Mouse (Mus musculus): ENCODE results near the gene Abca3.
"Not testable (repeated sequence)": the region's sequence is repeated elsewhere in the genome, so short reads cannot be mapped to it uniquely, and the experiment has no call there.

Gene Abca3

DNA sequence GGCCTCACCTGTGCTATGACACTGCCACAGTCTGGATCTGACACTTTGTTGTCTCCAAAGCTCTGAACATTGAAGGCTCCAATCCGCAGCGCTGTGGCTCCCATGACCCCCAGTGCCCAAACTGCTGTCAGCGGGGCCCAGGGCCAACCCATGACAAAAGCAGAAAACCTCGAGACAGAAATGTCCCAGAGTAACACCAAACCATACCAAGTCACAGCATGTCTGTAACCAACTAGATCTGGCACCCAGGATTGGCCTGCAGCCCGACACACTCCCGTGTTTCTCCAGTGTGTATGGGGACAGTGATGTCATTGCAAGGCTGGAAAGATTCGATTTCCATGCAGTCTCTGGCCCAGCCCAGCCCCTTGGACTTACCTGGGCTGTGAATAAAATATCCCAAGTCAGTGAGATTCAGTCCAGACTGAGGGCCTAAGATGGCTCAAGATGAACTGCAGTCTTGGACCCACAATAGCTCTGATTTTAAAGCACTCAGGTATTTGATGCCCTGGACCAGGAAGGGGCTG, 90.9 kb downstream of the Abca3 start, which contains the start of gene Dnase1l2:
TSS of gene Dnase1l2 (minus strand) at position 474 of the 524 bp plus-strand sequence.
- no peak for DNase-seq

DNA sequence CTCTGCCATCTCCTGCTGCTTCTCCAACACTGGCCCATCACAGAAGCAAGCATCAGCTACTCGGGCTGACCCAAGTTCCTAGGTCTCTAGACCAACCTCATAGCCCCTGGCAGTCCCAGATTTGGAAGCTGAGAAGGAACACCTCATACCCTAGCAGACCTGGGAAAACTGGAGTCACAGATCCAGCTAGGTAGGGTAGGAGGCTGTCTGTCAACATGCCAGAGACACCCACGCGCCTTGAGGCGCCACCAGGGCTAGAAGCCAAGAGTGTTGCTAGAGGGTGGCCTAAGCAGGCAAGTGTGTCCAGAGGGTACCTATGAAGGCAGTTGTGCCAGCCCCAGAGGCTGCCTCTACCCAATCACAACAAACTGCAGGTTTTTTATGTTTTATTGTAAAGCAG, 91.7 kb downstream of the Abca3 start:
- DNase-seq, result no peak

DNA sequence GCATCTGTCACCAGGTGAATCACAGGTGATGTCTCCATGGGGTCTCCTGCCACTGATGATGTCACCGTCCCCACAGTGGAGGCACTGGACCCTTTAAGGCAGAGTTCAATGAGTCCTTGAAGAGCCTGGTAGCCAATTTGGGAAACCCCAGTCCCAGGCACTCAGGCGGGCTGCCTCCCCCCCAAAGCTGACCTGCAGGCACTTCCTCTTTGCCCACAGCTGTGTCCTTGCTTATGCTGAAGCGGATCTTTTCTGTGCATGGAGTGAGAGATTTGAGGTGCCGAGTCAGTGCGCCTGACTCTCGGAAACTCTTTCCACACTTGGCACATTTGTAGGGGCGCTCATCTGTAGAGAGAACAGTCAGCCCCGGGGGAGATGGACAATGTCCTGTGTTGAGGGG, 94.8 kb downstream of the Abca3 start:
- no peak for DNase-seq

DNA sequence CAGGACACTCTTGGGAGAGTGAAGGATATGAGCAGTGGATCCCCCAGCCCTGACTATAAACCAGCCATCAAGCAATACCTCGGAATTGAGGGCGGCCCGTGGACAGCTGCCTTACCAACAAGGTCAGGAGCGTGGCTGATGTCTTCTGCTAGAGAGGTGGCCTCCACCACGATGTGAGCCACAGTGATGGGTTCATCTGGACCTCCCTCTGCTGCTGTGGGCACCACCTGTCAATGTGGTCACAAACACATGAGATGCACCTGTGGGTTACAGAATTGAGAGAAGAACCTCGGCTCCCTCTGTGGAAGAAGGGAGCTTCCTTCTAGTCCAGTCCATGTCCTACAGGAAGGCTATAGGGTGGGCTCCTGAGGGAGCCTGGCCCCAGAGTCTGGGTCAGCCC, 97.8 kb downstream of the Abca3 start:
- DNase-seq, result no peak

DNA sequence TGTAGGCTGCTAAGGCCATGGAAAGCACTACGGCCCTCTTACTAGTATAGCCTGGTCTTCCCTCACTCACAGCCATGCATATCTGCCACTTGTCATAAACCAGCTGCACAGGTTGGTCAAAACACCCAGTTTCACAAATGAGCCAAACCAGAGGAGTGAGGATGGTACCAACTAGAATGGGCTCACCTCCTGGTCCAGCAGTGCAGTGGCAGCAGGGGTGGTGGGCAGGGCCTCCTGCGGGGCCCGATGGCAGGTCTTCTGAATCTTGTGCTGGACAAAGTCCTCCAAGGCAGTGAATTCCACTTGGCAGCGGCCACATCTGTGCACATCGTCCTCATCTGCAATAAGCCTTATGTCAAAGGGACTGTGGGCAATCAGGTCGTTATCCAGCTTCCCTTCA, 99.5 kb downstream of the Abca3 start:
- no peak for DNase-seq

DNA sequence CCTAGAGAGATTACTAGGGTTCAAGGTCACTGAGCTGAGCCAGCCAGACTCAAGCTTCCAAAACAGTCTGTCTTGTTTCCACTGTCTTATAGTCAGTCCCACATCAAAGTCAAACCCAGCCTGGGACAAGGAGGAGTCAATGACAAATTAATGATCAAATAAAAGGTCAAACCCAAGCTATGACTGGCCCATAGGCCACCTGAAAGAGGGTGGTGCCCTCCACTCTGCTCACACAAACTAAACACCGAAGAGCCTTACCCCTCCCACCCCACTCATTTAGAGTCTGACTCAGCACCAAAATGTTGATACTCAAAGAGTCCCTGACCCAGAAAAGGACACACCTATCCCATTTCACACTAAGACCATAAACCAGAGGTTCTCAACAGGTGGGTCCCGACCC, 101.6 kb downstream of the Abca3 start:
- DNase-seq, result peak; percentile 49

DNA sequence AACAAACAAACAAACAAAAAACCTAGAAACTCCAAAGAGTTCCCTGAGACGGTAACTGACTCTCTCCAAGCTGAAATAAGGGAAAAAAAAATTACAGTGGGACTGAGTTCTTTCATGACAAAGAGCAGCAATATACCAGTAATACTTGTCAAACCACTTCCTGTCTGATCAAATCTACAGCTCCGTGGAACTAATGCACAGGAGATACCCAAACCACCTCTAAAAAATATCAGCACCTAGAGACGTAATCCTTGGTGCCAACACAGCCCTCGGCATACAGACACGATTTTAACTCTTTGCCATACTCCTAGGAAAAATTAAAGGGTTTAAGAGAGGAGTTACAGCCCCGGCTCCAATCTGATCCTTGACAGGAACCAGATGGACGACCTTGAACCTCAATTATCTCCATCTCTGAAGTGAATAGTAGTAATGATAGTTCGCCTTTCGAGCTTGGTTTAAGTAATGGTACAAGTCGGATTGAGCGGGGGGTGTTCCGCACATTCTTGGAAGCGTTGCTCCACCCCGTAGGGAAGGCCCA, 102.5 kb downstream of the Abca3 start:
- no peak for DNase-seq

DNA sequence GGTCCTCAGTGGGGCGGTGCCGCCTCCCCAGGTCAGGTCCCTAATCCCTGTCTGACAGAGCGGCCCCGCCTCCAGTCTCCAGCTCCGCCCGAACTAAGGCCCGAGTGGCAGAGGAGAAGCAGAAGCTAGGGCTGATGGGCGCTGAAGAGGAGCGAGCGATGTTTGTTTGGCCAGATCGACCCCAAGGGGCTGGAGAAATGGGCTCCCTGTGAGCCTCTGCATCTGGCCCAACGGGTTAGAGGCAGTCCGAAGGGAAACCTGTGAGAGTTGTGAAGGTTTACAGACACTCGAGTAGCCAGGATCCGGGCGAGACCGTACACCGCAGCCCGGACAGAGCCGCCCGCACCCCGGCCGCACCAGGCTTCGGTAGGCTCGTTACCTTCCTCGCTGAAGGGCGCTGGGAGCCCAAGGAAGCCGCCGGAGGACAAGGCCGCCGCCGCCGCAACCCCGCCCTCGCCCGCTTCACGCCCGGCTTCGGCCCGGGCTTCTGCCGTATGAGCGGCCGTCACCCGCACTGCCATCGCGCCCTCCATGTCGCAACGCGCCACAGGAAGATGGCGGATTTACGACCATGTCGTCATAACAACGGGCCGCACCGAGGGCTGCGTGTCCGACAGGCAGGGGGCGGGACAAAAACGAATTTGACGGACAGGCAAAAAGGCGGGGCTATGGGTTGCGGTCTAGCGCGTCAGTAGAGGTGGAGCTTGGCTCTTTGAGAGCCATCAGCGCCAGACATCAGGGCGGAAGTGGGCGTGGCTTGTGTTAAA, 103.2 kb downstream of the Abca3 start:
- peak; percentile 100 for DNase-seq

DNA sequence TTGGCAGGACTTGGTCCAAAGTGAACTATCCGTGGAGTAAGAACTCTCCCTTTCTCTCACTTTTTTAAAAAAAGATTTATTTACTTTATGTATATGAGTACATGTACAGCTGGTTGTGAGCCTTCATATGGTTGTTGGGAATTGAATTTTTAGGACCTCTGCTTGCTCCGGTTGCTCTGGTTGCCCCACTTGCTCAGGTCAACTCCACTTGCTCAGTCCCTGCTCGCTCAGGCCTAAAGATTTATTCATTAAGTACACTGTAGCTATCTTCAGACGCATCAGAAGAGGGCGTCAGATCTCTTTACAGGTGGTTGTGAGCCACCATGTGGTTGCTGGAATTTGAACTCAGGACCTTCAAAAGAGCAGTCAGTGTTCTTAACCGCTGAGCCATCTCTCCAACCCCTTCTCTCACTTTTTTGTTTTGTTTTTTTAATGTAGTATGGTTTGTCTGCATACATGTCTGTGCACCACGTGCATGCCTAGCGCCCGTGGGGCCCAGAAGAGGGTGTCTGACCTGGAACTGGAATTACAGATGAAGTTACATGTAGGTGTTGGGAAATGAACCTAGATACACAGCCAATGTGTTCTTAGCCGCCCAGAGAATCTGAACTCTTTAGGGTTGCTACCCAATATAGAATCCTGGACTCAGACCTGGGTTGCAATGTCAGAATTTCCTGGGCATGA, 103.9 kb downstream of the Abca3 start:
- DNase-seq, result not testable (repeated sequence)
